Mouse (Mus musculus) embryonic facial prominence, embryonic 15.5 days (tissue): ENCODE measurements at regions not wholly inside any gene's neighbourhood (a gene's known extent, or its start where the extent isn't known, plus 50 kb on each side); places are given as distances from the start of the nearest gene placed in this dataset.

ENCODE experiments used
- ATAC-seq: fragments of 200-750 bp; cut with Nextera tagmentation; 2 replicates; pipeline ENCODE4 v1.8.0; 2017; ENCODE audit warnings: low read depth, moderate TSS enrichment; ENCODE audit not compliant: insufficient number of reproducible peaks, low FRiP score, low TSS enrichment
- H3K27ac ChIP-seq: fragments of 300-500 bp; sonication (generic); replicated peaks from 2 replicates; pipeline ENCODE4 v1.5.1; 2015; ENCODE audit warnings: mild to moderate bottlenecking, inconsistent platforms
- H3K27me3 ChIP-seq: fragments of 300-500 bp; sonication (generic); 2 replicates; pipeline ENCODE4 v1.6.1; 2015; ENCODE audit warnings: inconsistent platforms
- H3K36me3 ChIP-seq: fragments of 300-500 bp; sonication (generic); 2 replicates; pipeline ENCODE4 v1.6.1; 2015; ENCODE audit warnings: mild to moderate bottlenecking, inconsistent platforms
- H3K4me1 ChIP-seq: fragments of 300-500 bp; sonication (generic); 2 replicates; pipeline ENCODE4 v1.6.1; 2015; ENCODE audit warnings: inconsistent platforms
- H3K4me2 ChIP-seq: fragments of 300-500 bp; sonication (generic); replicated peaks from 2 replicates; pipeline ENCODE4 v1.6.1; 2015; ENCODE audit warnings: mild to moderate bottlenecking, inconsistent platforms
- H3K4me3 ChIP-seq: fragments of 300-500 bp; sonication (generic); replicated peaks from 2 replicates; pipeline ENCODE4 v1.5.1; 2015; ENCODE audit warnings: mild to moderate bottlenecking, inconsistent platforms
- H3K9ac ChIP-seq: fragments of 300-500 bp; sonication (generic); 2 replicates; pipeline ENCODE4 v1.6.1; 2015; ENCODE audit warnings: inconsistent platforms
- H3K9me3 ChIP-seq: fragments of 300-500 bp; sonication (generic); replicated peaks from 2 replicates; pipeline ENCODE4 v1.6.1; 2016; ENCODE audit warnings: inconsistent platforms
- WGBS: fragments of 180-500 bp; shearing (Covaris S2); methylation state at CpG from one replicate; pipeline ENCODE4 v1.1.7; 2015; 5-methylcytosine and 5-hydroxymethylcytosine counted together

GRCm38 (mm10) chr15:67245658-67246268 is 745.1 kb upstream of the Lrrc6 start:
- WGBS = 72% methylated on average over 4 of the region's 4 CpGs
- Histone ChIP-seq H3K27me3 (no peaks in the 10 kb centered on the region), H3K9ac (no peak overlapping the region), H3K4me3 (no peak overlapping the region), H3K27ac (no peak overlapping the region), H3K36me3 (no peaks in the 10 kb centered on the region), H3K4me2 (no peak overlapping the region), H3K4me1 (no peaks in the 10 kb centered on the region), H3K9me3 (no peaks in the 10 kb centered on the region)
- ATAC-seq = no peak

- Histone ChIP-seq H3K4me3 (no peak overlapping the region), H3K27me3 (no peaks in the 10 kb centered on the region), H3K27ac (no peak overlapping the region), H3K36me3 (no peaks in the 10 kb centered on the region), H3K4me2 (no peak overlapping the region), H3K4me1 (no peaks in the 10 kb centered on the region), H3K9ac (no peak overlapping the region), H3K9me3 (no peaks in the 10 kb centered on the region)
- ATAC-seq = no peak
- 59% methylated on average over 10 of the region's 10 CpGs for WGBS
These were observed 744.4 kb upstream of the Lrrc6 start for GRCm38 (mm10) chr15:67244908-67245657.

- H3K4me1 ChIP-seq = no peaks in the 10 kb centered on the region
- H3K27me3 ChIP-seq = no peaks in the 10 kb centered on the region
- H3K9me3 ChIP-seq = no peaks in the 10 kb centered on the region
- no peak overlapping the region for H3K4me3 ChIP-seq
- no peaks in the 10 kb centered on the region for H3K36me3 ChIP-seq
- H3K4me2 ChIP-seq = no peak overlapping the region
- no peak overlapping the region for H3K9ac ChIP-seq
- ATAC-seq = no peak
- WGBS = 78% methylated on average over 5 of the region's 5 CpGs
- H3K27ac ChIP-seq = no peak overlapping the region
These were observed 734.5 kb upstream of the Lrrc6 start for GRCm38 (mm10) chr15:67235107-67235785.

GRCm38 (mm10) chr15:67229359-67229758 is 728.6 kb upstream of the Lrrc6 start:
- Histone ChIP-seq H3K27me3 (no peaks in the 10 kb centered on the region), H3K4me1 (peaks cover 13% of the 10 kb centered on the region; the same call in 1 of the 2 replicates), H3K4me2 (no peak overlapping the region), H3K27ac (no peak overlapping the region), H3K9ac (no peak overlapping the region), H3K4me3 (no peak overlapping the region), H3K36me3 (no peaks in the 10 kb centered on the region), H3K9me3 (no peaks in the 10 kb centered on the region)
- ATAC-seq = no peak
- WGBS = 65% methylated on average over 5 of the region's 5 CpGs

- Histone ChIP-seq H3K4me3 (no peak overlapping the region), H3K4me1 (peaks cover 13% of the 10 kb centered on the region; the same call in 1 of the 2 replicates), H3K9ac (no peak overlapping the region), H3K4me2 (no peak overlapping the region), H3K27ac (no peak overlapping the region), H3K27me3 (no peaks in the 10 kb centered on the region), H3K9me3 (no peaks in the 10 kb centered on the region), H3K36me3 (no peaks in the 10 kb centered on the region)
- no peak for ATAC-seq
- 74% methylated on average over 2 of the region's 2 CpGs for WGBS
These were observed 727.9 kb upstream of the Lrrc6 start for GRCm38 (mm10) chr15:67228633-67229032.

- no peaks in the 10 kb centered on the region for H3K36me3 ChIP-seq
- peak; percentile 60 for ATAC-seq
- peaks cover 13% of the 10 kb centered on the region; the same call in 1 of the 2 replicates for H3K4me1 ChIP-seq
- no peak overlapping the region for H3K9ac ChIP-seq
- H3K4me2 ChIP-seq = no peak overlapping the region
- peak overlapping the region; percentile 28; the same call in 1 of the 2 replicates for H3K27ac ChIP-seq
- no peak overlapping the region for H3K4me3 ChIP-seq
- no peaks in the 10 kb centered on the region for H3K9me3 ChIP-seq
- no peaks in the 10 kb centered on the region for H3K27me3 ChIP-seq
- 58% methylated on average over 7 of the region's 7 CpGs for WGBS
These were observed 726.9 kb upstream of the Lrrc6 start for GRCm38 (mm10) chr15:67227456-67228164.

- H3K36me3 ChIP-seq = no peaks in the 10 kb centered on the region
- no peak for ATAC-seq
- peaks cover 13% of the 10 kb centered on the region; the same call in 1 of the 2 replicates for H3K4me1 ChIP-seq
- no peaks in the 10 kb centered on the region for H3K9me3 ChIP-seq
- WGBS = 52% methylated on average over 9 of the region's 9 CpGs
- H3K9ac ChIP-seq = no peak overlapping the region
- H3K4me2 ChIP-seq = no peak overlapping the region
- H3K4me3 ChIP-seq = no peak overlapping the region
- H3K27ac ChIP-seq = no peak overlapping the region
- H3K27me3 ChIP-seq = no peaks in the 10 kb centered on the region
These were observed 726.2 kb upstream of the Lrrc6 start for GRCm38 (mm10) chr15:67226900-67227299.
